Mouse (Mus musculus): ENCODE data around the gene Il11. TPM values are rescaled to one million over a fixed set of nuclear protein-coding genes. Genes with fewer than 3 reads are reported as not detected.
A peak's percentile ranks its signal among the peaks of the same experiment; 100 is the strongest.

Il11 gene
- polyA plus RNA-seq, 1 experiment from 2014 or later = 0.28 TPM

DNA sequence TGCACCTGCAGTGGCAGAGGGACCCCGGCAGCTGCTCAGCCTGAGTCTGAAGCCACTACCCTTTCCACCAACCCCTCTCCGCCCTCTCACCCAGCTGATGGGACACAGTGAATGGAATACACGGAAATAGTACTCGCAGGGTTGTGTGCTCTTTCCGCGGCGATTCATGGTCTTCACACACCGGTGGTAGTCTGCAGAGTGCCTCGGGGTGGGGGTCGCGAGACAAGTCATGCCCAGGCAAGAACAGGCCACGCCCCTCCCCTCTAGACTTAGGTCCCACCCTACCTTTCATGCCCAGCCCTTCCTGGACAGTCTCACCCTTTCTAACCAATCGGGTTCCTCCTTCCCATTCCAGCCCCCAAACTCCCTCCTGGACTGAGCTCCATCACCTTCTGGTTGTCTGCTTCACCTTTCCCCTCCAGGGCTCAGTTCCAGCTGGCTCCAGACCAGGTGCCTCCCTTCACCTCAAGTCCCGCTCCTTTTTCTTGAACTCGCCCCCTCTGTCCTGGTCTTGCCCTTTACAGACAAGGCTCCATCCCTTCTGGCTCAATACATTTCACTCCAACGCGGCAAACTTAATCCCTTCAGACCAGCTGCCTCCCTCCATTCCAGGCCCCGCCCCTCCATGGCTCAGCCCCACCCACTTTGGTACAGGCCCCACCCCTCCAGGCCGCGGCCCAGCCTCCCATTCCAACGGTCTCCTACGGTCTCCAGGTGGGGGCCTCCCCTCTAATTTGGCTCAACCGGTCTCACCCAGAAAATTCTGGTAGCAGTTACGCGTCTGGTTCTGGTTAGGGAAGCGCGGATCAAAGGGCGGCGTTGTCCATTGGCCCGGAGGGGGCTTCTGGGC, 30.5 kb downstream of the Il11 start:
- 2% methylated on average over 30 of the region's 30 CpGs for WGBS
- H3K4me3 ChIP-seq (ENCODE audit: low read depth, low read length) = peak overlapping the region; percentile 35
- H3K9ac ChIP-seq (ENCODE audit: low read length) = peak overlapping the region; percentile 36
- H3K27ac ChIP-seq (ENCODE audit: low read depth) = peak overlapping the region; percentile 57; the same call in 1 of the 2 replicates
- DNase-seq (ENCODE audit: low spot score) = peak; percentile 89
- H3K36me3 ChIP-seq (ENCODE audit: control insufficient read depth, insufficient read depth, low read length) = no peaks in the 10 kb centered on the region; the same call in 1 of the 2 replicates
- no peaks in the 10 kb centered on the region for H3K27me3 ChIP-seq (replicated peaks; ENCODE audit: control insufficient read depth, insufficient read depth, low read length)
- peak overlapping the region; percentile 64 for H3K4me2 ChIP-seq (ENCODE audit: low read length)
- no peaks in the 10 kb centered on the region for H3K9me3 ChIP-seq (ENCODE audit: control insufficient read depth, low read length)
- peaks cover 17% of the 10 kb centered on the region; the same call in 1 of the 2 replicates for H3K4me1 ChIP-seq (replicated peaks; ENCODE audit: control insufficient read depth, insufficient read depth, low read length)
- peak; percentile 73 for ATAC-seq (replicated peaks; ENCODE audit: low FRiP score, low TSS enrichment, low read depth)

DNA sequence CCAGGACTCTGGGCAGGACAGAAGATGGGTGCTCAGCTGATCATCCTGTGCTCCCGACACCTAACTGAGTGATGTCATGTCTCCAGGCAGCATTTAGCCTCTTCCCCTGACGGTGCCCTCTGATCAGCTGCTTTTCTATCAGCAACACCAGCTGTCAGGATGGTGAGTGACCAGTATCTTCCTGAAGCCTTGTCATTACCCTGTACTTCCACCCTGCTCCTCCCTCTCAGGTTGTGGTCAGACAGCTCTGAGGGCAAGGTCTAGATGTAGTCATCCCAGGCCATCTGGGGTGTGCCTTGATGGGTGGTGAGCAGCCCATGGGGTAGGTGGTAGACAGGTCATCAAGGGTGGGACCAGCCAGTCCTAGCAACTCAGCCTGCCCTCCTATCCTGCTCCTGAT, 33.5 kb downstream of the Il11 start:
- DNase-seq (ENCODE audit: low spot score) (no peak), ATAC-seq (replicated peaks; ENCODE audit: low FRiP score, low TSS enrichment, low read depth) (no peak)
- WGBS = 83% methylated on average over 2 of the region's 2 CpGs

DNA sequence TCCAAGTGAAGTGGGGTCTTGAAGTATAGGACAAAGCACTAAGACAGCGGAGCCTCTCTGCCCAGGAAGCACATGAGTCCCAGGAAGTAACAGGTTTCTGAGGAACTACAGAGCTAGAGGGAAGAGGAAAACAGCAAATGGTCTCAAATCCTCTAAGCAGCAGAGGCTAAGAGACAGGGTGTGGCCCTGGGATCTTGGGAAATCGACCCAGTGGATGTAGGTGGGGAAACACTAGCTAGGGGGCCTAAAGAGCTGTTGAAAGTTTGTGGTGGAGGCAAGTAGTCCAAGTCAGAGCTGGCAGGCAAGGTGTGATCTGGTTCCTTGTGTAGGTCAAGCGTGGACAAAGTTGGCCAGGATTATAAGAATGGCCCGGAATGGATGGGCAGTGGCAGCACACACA, 34.3 kb downstream of the Il11 start:
- H3K27me3 ChIP-seq (replicated peaks; ENCODE audit: control insufficient read depth, insufficient read depth, low read length) = no peaks in the 10 kb centered on the region
- H3K4me1 ChIP-seq (replicated peaks; ENCODE audit: control insufficient read depth, insufficient read depth, low read length) = peaks cover 18% of the 10 kb centered on the region; the same call in 1 of the 2 replicates
- H3K9ac ChIP-seq (ENCODE audit: low read length) = no peak overlapping the region
- peaks cover 28% of the 10 kb centered on the region for H3K36me3 ChIP-seq (ENCODE audit: control insufficient read depth, insufficient read depth, low read length)
- ATAC-seq (replicated peaks; ENCODE audit: low FRiP score, low TSS enrichment, low read depth) (no peak), DNase-seq (ENCODE audit: low spot score) (no peak)
- H3K4me2 ChIP-seq (ENCODE audit: low read length) = no peak overlapping the region
- 72% methylated on average over 4 of the region's 4 CpGs for WGBS
- no peaks in the 10 kb centered on the region for H3K9me3 ChIP-seq (ENCODE audit: control insufficient read depth, low read length)
- no peak overlapping the region for H3K4me3 ChIP-seq (ENCODE audit: low read depth, low read length)
- H3K27ac ChIP-seq (ENCODE audit: low read depth) = no peak overlapping the region

More for the DNA sequence above, 33.5 kb downstream of the Il11 start:
- H3K9ac ChIP-seq (ENCODE audit: low read length) = no peak overlapping the region
- H3K27ac ChIP-seq (ENCODE audit: low read depth) = no peak overlapping the region
- H3K27me3 ChIP-seq (replicated peaks; ENCODE audit: control insufficient read depth, insufficient read depth, low read length) = no peaks in the 10 kb centered on the region
- H3K4me1 ChIP-seq (replicated peaks; ENCODE audit: control insufficient read depth, insufficient read depth, low read length) = peaks cover 17% of the 10 kb centered on the region; the same call in 1 of the 2 replicates
- H3K4me3 ChIP-seq (ENCODE audit: low read depth, low read length) = no peak overlapping the region
- no peaks in the 10 kb centered on the region for H3K9me3 ChIP-seq (ENCODE audit: control insufficient read depth, low read length)
- H3K4me2 ChIP-seq (ENCODE audit: low read length) = no peak overlapping the region
- H3K36me3 ChIP-seq (ENCODE audit: control insufficient read depth, insufficient read depth, low read length) = peaks cover 22% of the 10 kb centered on the region

DNA sequence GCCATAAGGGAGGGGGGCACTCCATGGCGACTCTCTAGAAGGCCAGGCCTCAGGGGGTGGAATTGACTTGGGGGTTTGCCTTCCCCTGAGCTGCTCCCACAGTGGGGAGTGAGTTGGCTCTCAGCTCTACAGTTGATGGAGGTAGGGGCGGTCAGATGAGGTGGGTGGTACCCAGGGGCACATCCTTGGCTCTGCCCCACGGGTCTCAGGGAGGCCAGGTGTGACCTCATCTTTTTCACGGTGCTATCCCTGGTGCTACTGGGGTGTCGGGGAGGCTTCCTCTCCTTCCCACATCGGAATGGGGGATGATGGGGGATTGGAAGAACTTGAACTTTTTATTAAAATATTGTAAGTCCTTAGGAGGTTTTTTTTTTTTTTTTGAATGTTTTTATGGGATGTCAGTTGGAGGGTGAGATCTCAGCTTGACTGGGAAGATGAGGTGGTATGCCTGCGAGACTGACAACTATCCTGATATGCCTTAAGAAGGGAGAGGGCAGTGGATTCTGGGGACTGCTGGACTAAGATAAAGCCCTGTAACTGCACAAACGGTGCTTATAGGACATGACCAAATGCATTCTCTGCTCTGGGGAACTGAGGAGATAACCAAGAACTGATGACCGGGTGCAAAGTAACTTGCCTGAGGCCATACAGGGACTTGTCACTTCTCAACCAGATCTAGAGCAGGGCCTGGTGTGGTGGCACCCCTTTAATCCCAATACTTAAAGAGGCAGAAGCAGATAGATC, 35.3 kb downstream of the Il11 start:
- DNase-seq (ENCODE audit: low spot score) (no peak), ATAC-seq (replicated peaks; ENCODE audit: low FRiP score, low TSS enrichment, low read depth) (no peak)
- Histone ChIP-seq H3K9me3 (ENCODE audit: control insufficient read depth, low read length) (no peaks in the 10 kb centered on the region), H3K4me1 (replicated peaks; ENCODE audit: control insufficient read depth, insufficient read depth, low read length) (peaks cover 18% of the 10 kb centered on the region; the same call in 1 of the 2 replicates), H3K9ac (ENCODE audit: low read length) (no peak overlapping the region), H3K4me2 (ENCODE audit: low read length) (no peak overlapping the region), H3K4me3 (ENCODE audit: low read depth, low read length) (no peak overlapping the region), H3K36me3 (ENCODE audit: control insufficient read depth, insufficient read depth, low read length) (peaks cover 38% of the 10 kb centered on the region), H3K27me3 (replicated peaks; ENCODE audit: control insufficient read depth, insufficient read depth, low read length) (no peaks in the 10 kb centered on the region), H3K27ac (ENCODE audit: low read depth) (no peak overlapping the region)
- 72% methylated on average over 9 of the region's 9 CpGs for WGBS

DNA sequence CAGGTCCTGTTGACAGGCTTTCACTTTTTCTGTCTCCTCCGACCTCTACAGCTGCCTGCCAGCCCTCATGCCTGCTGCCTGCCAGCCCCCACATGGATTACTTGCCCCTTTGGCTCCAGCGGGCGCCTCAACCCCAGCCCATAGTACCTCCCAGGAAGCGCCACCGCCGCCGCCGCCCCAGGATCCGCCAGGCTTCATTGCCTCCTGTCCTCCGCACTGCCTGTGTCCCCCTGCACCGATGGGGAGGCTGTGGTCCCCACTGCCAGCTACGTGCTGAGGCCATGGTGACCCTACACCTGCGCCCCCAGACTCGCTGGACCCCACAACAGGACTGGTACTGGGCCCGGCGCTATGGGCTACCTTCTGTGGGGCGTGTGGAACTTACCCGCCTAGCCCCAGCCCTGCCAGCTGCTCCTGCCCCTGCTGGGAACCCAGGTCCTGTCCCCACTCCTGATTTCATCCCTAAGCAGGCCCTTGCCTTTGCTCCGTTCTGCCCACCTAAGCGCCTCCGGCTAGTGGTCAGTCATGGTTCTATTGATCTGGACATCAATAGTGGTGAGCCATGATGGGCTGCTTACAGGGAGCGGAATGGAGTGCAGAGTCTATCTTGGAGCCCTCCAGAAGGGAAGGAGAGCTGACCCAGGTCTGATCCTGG, 36.2 kb downstream of the Il11 start:
- peaks cover 42% of the 10 kb centered on the region for H3K36me3 ChIP-seq (ENCODE audit: control insufficient read depth, insufficient read depth, low read length)
- 87% methylated on average over 22 of the region's 22 CpGs for WGBS
- DNase-seq (ENCODE audit: low spot score) = no peak
- ATAC-seq (replicated peaks; ENCODE audit: low FRiP score, low TSS enrichment, low read depth) = no peak
- H3K9ac ChIP-seq (ENCODE audit: low read length) = no peak overlapping the region
- peaks cover 17% of the 10 kb centered on the region for H3K4me1 ChIP-seq (replicated peaks; ENCODE audit: control insufficient read depth, insufficient read depth, low read length)
- H3K27ac ChIP-seq (ENCODE audit: low read depth) = no peak overlapping the region
- H3K9me3 ChIP-seq (ENCODE audit: control insufficient read depth, low read length) = no peaks in the 10 kb centered on the region
- H3K27me3 ChIP-seq (replicated peaks; ENCODE audit: control insufficient read depth, insufficient read depth, low read length) = no peaks in the 10 kb centered on the region
- H3K4me2 ChIP-seq (ENCODE audit: low read length) = no peak overlapping the region
- H3K4me3 ChIP-seq (ENCODE audit: low read depth, low read length) = no peak overlapping the region

DNA sequence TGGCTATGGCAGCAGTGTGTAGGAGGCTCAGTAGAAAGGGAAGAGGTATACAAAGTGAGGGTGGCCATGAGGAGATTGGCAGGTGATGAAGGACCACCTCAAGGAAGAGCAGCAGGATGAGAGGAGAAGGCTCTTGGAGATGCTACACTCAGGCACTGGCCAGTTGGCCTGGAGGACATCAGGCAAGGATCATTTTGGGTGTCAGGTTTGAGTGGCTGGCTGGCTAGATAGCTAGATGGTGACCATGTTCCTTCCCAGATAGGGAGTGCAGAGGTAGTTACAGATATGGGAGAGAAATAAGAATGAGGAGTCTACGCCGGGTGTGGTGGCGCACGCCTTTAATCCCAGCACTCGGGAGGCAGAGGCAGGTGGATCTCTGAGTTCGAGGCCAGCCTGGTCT, 37.8 kb downstream of the Il11 start:
- H3K4me3 ChIP-seq (ENCODE audit: low read depth, low read length) = no peak overlapping the region
- WGBS = 93% methylated on average over 5 of the region's 6 CpGs
- H3K27me3 ChIP-seq (replicated peaks; ENCODE audit: control insufficient read depth, insufficient read depth, low read length) = no peaks in the 10 kb centered on the region
- H3K36me3 ChIP-seq (ENCODE audit: control insufficient read depth, insufficient read depth, low read length) = peaks cover 42% of the 10 kb centered on the region
- DNase-seq (ENCODE audit: low spot score) (no peak), ATAC-seq (replicated peaks; ENCODE audit: low FRiP score, low TSS enrichment, low read depth) (no peak)
- no peak overlapping the region for H3K9ac ChIP-seq (ENCODE audit: low read length)
- peaks cover 20% of the 10 kb centered on the region for H3K4me1 ChIP-seq (replicated peaks; ENCODE audit: control insufficient read depth, insufficient read depth, low read length)
- H3K27ac ChIP-seq (ENCODE audit: low read depth) = no peak overlapping the region
- H3K4me2 ChIP-seq (ENCODE audit: low read length) = no peak overlapping the region
- no peaks in the 10 kb centered on the region for H3K9me3 ChIP-seq (ENCODE audit: control insufficient read depth, low read length)

DNA sequence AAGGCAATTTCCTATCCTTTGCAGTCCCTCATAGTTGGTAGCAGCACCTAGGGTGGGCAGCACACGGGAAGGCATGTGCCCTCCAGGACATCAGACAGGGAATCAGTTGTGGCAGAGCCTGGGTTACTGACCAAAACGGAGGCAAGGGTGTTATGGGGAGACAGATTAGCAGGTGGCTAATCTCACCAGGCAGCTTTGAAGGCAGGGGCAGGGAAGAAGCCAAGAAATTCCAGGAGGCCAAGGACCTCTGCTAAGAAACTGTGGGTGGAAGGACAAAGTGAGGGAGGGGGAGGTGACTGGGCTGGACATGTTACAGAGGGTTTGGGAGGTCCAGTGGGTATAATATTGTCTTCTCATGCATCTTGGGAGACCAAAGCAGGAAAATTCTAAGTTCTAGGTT, 39.3 kb downstream of the Il11 start:
- H3K4me1 ChIP-seq (replicated peaks; ENCODE audit: control insufficient read depth, insufficient read depth, low read length) = peaks cover 25% of the 10 kb centered on the region
- DNase-seq (ENCODE audit: low spot score) = no peak
- 67% methylated on average over 2 of the region's 2 CpGs for WGBS
- no peak overlapping the region for H3K27ac ChIP-seq (ENCODE audit: low read depth)
- no peak for ATAC-seq (replicated peaks; ENCODE audit: low FRiP score, low TSS enrichment, low read depth)
- H3K4me2 ChIP-seq (ENCODE audit: low read length) = no peak overlapping the region
- H3K36me3 ChIP-seq (ENCODE audit: control insufficient read depth, insufficient read depth, low read length) = peaks cover 42% of the 10 kb centered on the region
- H3K9me3 ChIP-seq (ENCODE audit: control insufficient read depth, low read length) = no peaks in the 10 kb centered on the region
- H3K9ac ChIP-seq (ENCODE audit: low read length) = no peak overlapping the region
- H3K27me3 ChIP-seq (replicated peaks; ENCODE audit: control insufficient read depth, insufficient read depth, low read length) = no peaks in the 10 kb centered on the region
- H3K4me3 ChIP-seq (ENCODE audit: low read depth, low read length) = no peak overlapping the region

DNA sequence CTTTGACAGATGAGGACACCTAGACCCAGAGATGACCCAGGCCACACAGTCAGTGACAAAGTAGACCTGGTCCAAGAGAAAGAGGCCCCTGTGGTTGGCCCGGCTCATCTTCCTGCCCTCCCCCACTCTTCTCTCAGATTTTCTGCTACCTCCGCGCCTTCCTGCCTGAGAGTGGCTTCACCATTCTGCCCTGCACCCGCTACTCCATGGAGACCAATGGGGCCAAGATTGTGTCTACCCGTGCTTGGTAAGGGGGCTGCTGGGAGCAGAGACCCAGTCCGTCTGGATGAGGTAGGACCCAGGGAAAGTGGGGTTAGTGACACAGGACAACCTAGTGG, 40.2 kb downstream of the Il11 start:
- Histone ChIP-seq H3K4me1 (replicated peaks; ENCODE audit: control insufficient read depth, insufficient read depth, low read length) (peaks cover 25% of the 10 kb centered on the region), H3K9me3 (ENCODE audit: control insufficient read depth, low read length) (no peaks in the 10 kb centered on the region), H3K36me3 (ENCODE audit: control insufficient read depth, insufficient read depth, low read length) (peaks cover 42% of the 10 kb centered on the region), H3K27me3 (replicated peaks; ENCODE audit: control insufficient read depth, insufficient read depth, low read length) (no peaks in the 10 kb centered on the region), H3K9ac (ENCODE audit: low read length) (no peak overlapping the region), H3K4me2 (ENCODE audit: low read length) (no peak overlapping the region), H3K4me3 (ENCODE audit: low read depth, low read length) (no peak overlapping the region), H3K27ac (ENCODE audit: low read depth) (no peak overlapping the region)
- 81% methylated on average over 6 of the region's 6 CpGs for WGBS
- DNase-seq (ENCODE audit: low spot score) (no peak), ATAC-seq (replicated peaks; ENCODE audit: low FRiP score, low TSS enrichment, low read depth) (no peak)

Data from intestine, embryonic 14.5 days (tissue).